Mouse (Mus musculus): ENCODE measurements around the gene Krtap1-4. TPM values are rescaled to one million over a fixed set of nuclear protein-coding genes. Genes with fewer than 3 reads are reported as not detected.
"Not testable (repeated sequence)": the region's sequence is repeated elsewhere in the genome, so short reads cannot be mapped to it uniquely, and the experiment has no call there.

Gene Krtap1-4
- polyA plus RNA-seq (2014; fragmentation: Nextera tagmentation; extraction: Ambion mirVana) = not detected in 2 replicates

- Histone ChIP-seq H3K9ac (ENCODE audit: low read depth, low read length) (no peak within 1 kb of the TSS), H3K27ac (ENCODE audit: low read depth, low read length) (no peak within 1 kb of the TSS), H3K4me1 (ENCODE audit: control insufficient read depth, insufficient read depth, low read length) (no peaks in the 10 kb centered on the region), H3K27me3 (ENCODE audit: control insufficient read depth, insufficient read depth, low read length) (no peaks in the 10 kb centered on the region), H3K36me3 (ENCODE audit: control insufficient read depth, insufficient read depth, low read length) (no peaks in the 10 kb centered on the region), H3K4me2 (no peak within 1 kb of the TSS), H3K4me3 (ENCODE audit: low read depth, low read length) (no peak within 1 kb of the TSS), H3K9me3 (replicated peaks; ENCODE audit: control insufficient read depth, low read length) (no peaks in the 10 kb centered on the region)
- ATAC-seq (replicated peaks; ENCODE audit: insufficient number of reproducible peaks, low FRiP score, low TSS enrichment) = no peak
- 73% methylated on average over 5 of the region's 5 CpGs for WGBS (ENCODE audit: insufficient replicate concordance)
Measured at GRCm38 (mm10) chr11:99583245-99583704, at the start of gene Krtap1-4. Gene Krtap1-4 (minus strand): TSS chr11:99583654.

DNA sequence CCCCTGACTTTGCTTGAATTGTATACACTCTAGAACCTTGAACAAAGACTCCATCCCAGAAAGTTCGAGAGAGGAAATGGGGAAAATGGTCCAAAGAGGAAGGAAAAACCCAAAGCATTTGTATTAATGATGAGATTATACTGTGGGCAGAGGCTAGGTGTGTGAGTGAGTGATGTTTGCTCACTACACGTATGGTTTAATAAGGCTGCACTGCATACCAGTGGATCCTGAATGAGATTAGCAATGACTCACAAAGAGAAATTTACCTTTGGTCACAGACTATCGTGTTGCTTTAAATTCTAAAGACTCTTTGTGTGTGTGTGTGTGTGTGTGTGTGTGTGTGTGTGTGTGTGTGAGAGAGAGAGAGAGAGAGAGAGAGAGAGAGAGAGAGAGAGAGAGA is 47.4 kb upstream of the Krtap1-4 start:
- ATAC-seq (replicated peaks; ENCODE audit: insufficient number of reproducible peaks, low FRiP score, low TSS enrichment) = no peak
- H3K4me2 ChIP-seq = no peak overlapping the region
- H3K4me3 ChIP-seq (ENCODE audit: low read depth, low read length) = no peak overlapping the region
- no peaks in the 10 kb centered on the region for H3K4me1 ChIP-seq (ENCODE audit: control insufficient read depth, insufficient read depth, low read length)
- H3K9me3 ChIP-seq (replicated peaks; ENCODE audit: control insufficient read depth, low read length) = no peaks in the 10 kb centered on the region
- H3K9ac ChIP-seq (ENCODE audit: low read depth, low read length) = no peak overlapping the region
- H3K36me3 ChIP-seq (ENCODE audit: control insufficient read depth, insufficient read depth, low read length) = no peaks in the 10 kb centered on the region
- H3K27ac ChIP-seq (ENCODE audit: low read depth, low read length) = no peak overlapping the region
- no peaks in the 10 kb centered on the region for H3K27me3 ChIP-seq (ENCODE audit: control insufficient read depth, insufficient read depth, low read length)
- 69% methylated on average over 3 of the region's 3 CpGs for WGBS (ENCODE audit: insufficient replicate concordance)

DNA sequence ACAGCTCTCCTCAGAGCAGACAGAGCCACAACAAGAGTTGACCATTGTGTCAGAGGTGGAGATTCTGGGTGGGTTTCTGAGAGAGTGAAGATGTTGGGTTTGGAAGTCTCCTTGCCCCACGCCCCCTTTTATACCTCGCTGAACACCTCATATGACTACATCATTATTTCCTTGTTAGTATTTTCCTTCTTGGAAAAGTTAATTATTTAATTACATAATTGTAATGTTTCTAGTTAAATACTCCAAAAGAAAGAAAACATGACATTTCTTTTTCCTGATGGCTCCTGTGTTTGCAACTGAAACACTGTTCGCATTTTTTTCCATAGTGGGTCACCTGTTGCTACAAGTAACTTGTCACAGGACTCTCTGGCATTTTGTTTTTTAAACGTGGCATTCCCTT is 44.7 kb upstream of the Krtap1-4 start, which contains the start of gene Krtap4-1:
Krtap4-1 (minus strand) TSS at position 101 of the 400 bp plus-strand sequence.
- Histone ChIP-seq H3K9me3 (replicated peaks; ENCODE audit: control insufficient read depth, low read length) (no peaks in the 10 kb centered on the region), H3K27me3 (ENCODE audit: control insufficient read depth, insufficient read depth, low read length) (no peaks in the 10 kb centered on the region), H3K9ac (ENCODE audit: low read depth, low read length) (no peak within 1 kb of the TSS), H3K4me2 (no peak within 1 kb of the TSS), H3K4me3 (ENCODE audit: low read depth, low read length) (no peak within 1 kb of the TSS), H3K4me1 (ENCODE audit: control insufficient read depth, insufficient read depth, low read length) (no peaks in the 10 kb centered on the region), H3K27ac (ENCODE audit: low read depth, low read length) (no peak within 1 kb of the TSS), H3K36me3 (ENCODE audit: control insufficient read depth, insufficient read depth, low read length) (no peaks in the 10 kb centered on the region)
- no peak for ATAC-seq (replicated peaks; ENCODE audit: insufficient number of reproducible peaks, low FRiP score, low TSS enrichment)
- 72% methylated on average over 4 of the region's 4 CpGs for WGBS (ENCODE audit: insufficient replicate concordance)

DNA sequence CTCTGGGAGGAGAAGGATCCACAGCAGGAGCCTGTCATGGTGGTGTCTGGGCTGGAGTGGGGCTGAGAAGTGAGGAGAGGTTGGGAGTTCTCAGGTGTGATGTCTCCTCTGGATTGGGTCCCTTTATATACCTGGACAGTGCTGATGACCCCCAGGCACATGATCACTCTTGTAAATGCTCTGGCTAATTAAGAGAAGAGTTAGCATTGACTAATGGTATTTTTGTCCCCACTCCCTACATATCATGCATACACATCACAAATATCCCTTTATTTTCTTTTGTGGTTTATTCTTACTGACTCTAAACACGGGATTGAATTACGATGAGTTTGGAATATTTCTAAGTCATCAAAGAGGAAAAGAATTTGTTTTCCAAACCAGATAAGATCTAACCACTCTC is 36.9 kb upstream of the Krtap1-4 start, which contains the start of gene Gm11562:
Gm11562 (minus strand) TSS at position 101 of the 400 bp plus-strand sequence.
- H3K4me3 ChIP-seq (ENCODE audit: low read depth, low read length) = no peak within 1 kb of the TSS
- no peaks in the 10 kb centered on the region for H3K4me1 ChIP-seq (ENCODE audit: control insufficient read depth, insufficient read depth, low read length)
- H3K27me3 ChIP-seq (ENCODE audit: control insufficient read depth, insufficient read depth, low read length) = no peaks in the 10 kb centered on the region
- no peak for ATAC-seq (replicated peaks; ENCODE audit: insufficient number of reproducible peaks, low FRiP score, low TSS enrichment)
- H3K4me2 ChIP-seq = no peak within 1 kb of the TSS
- 76% methylated on average over 2 of the region's 2 CpGs for WGBS (ENCODE audit: insufficient replicate concordance)
- no peak within 1 kb of the TSS for H3K27ac ChIP-seq (ENCODE audit: low read depth, low read length)
- H3K36me3 ChIP-seq (ENCODE audit: control insufficient read depth, insufficient read depth, low read length) = no peaks in the 10 kb centered on the region
- no peaks in the 10 kb centered on the region for H3K9me3 ChIP-seq (replicated peaks; ENCODE audit: control insufficient read depth, low read length)
- H3K9ac ChIP-seq (ENCODE audit: low read depth, low read length) = no peak within 1 kb of the TSS

GRCm38 (mm10) chr11:99614796-99615363 is 31.4 kb upstream of the Krtap1-4 start, which contains the start of gene Krtap2-4:
Gene Krtap2-4 (minus strand): TSS chr11:99614846.
- no peak for ATAC-seq (replicated peaks; ENCODE audit: insufficient number of reproducible peaks, low FRiP score, low TSS enrichment)
- no peaks in the 10 kb centered on the region for H3K36me3 ChIP-seq (ENCODE audit: control insufficient read depth, insufficient read depth, low read length)
- H3K27ac ChIP-seq (ENCODE audit: low read depth, low read length) = no peak within 1 kb of the TSS
- WGBS (ENCODE audit: insufficient replicate concordance) = 65% methylated on average over 3 of the region's 3 CpGs
- no peaks in the 10 kb centered on the region for H3K27me3 ChIP-seq (ENCODE audit: control insufficient read depth, insufficient read depth, low read length)
- H3K4me3 ChIP-seq (ENCODE audit: low read depth, low read length) = no peak within 1 kb of the TSS
- H3K9ac ChIP-seq (ENCODE audit: low read depth, low read length) = no peak within 1 kb of the TSS
- H3K4me1 ChIP-seq (ENCODE audit: control insufficient read depth, insufficient read depth, low read length) = no peaks in the 10 kb centered on the region
- no peaks in the 10 kb centered on the region for H3K9me3 ChIP-seq (replicated peaks; ENCODE audit: control insufficient read depth, low read length)
- no peak within 1 kb of the TSS for H3K4me2 ChIP-seq

GRCm38 (mm10) chr11:99610089-99610488 is 26.6 kb upstream of the Krtap1-4 start, which contains the start of gene Gm11937:
Gene Gm11937 (minus strand): TSS chr11:99610189.
- not testable (repeated sequence) for H3K4me2 ChIP-seq; H3K27me3 ChIP-seq (ENCODE audit: control insufficient read depth, insufficient read depth, low read length); H3K4me3 ChIP-seq (ENCODE audit: low read depth, low read length); ATAC-seq (replicated peaks; ENCODE audit: insufficient number of reproducible peaks, low FRiP score, low TSS enrichment); H3K9me3 ChIP-seq (replicated peaks; ENCODE audit: control insufficient read depth, low read length); H3K36me3 ChIP-seq (ENCODE audit: control insufficient read depth, insufficient read depth, low read length); H3K27ac ChIP-seq (ENCODE audit: low read depth, low read length); H3K9ac ChIP-seq (ENCODE audit: low read depth, low read length); H3K4me1 ChIP-seq (ENCODE audit: control insufficient read depth, insufficient read depth, low read length)
- 68% methylated on average over 1 of the region's 2 CpGs for WGBS (ENCODE audit: insufficient replicate concordance)

GRCm38 (mm10) chr11:99609126-99609525 is 25.7 kb upstream of the Krtap1-4 start:
- Histone ChIP-seq H3K27ac (ENCODE audit: low read depth, low read length) (no peak overlapping the region), H3K27me3 (ENCODE audit: control insufficient read depth, insufficient read depth, low read length) (no peaks in the 10 kb centered on the region), H3K4me1 (ENCODE audit: control insufficient read depth, insufficient read depth, low read length) (no peaks in the 10 kb centered on the region), H3K4me3 (ENCODE audit: low read depth, low read length) (no peak overlapping the region), H3K4me2 (no peak overlapping the region), H3K9me3 (replicated peaks; ENCODE audit: control insufficient read depth, low read length) (no peaks in the 10 kb centered on the region), H3K36me3 (ENCODE audit: control insufficient read depth, insufficient read depth, low read length) (no peaks in the 10 kb centered on the region), H3K9ac (ENCODE audit: low read depth, low read length) (no peak overlapping the region)
- no peak for ATAC-seq (replicated peaks; ENCODE audit: insufficient number of reproducible peaks, low FRiP score, low TSS enrichment)
- WGBS (ENCODE audit: insufficient replicate concordance) = 52% methylated on average over 1 of the region's 1 CpGs

DNA sequence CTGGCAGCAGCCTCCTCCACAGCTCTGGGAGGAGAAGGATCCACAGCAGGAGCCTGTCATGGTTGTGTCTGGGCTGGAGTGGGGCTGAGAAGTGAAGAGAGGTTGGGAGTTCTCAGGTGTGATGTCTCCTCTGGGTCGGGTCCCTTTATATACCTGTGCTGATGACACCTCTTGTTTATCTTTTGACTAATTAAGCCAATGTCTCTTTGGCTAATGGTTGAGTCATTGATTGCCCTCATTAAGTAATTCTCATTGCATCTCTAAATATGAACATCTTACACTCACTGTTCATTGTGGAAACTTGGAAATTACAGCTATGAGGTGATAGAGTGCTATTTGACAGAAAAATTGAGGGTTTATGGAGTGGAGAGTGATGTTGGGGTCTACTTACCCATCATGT is 19.8 kb upstream of the Krtap1-4 start, which contains the start of gene Gm11938:
Gm11938 (minus strand) TSS at position 101 of the 400 bp plus-strand sequence.
- not testable (repeated sequence) for H3K9me3 ChIP-seq (replicated peaks; ENCODE audit: control insufficient read depth, low read length); ATAC-seq (replicated peaks; ENCODE audit: insufficient number of reproducible peaks, low FRiP score, low TSS enrichment); H3K4me1 ChIP-seq (ENCODE audit: control insufficient read depth, insufficient read depth, low read length); H3K4me3 ChIP-seq (ENCODE audit: low read depth, low read length); H3K4me2 ChIP-seq; H3K9ac ChIP-seq (ENCODE audit: low read depth, low read length); H3K27me3 ChIP-seq (ENCODE audit: control insufficient read depth, insufficient read depth, low read length); H3K27ac ChIP-seq (ENCODE audit: low read depth, low read length); H3K36me3 ChIP-seq (ENCODE audit: control insufficient read depth, insufficient read depth, low read length)
- 70% methylated on average over 1 of the region's 1 CpGs for WGBS (ENCODE audit: insufficient replicate concordance)

DNA sequence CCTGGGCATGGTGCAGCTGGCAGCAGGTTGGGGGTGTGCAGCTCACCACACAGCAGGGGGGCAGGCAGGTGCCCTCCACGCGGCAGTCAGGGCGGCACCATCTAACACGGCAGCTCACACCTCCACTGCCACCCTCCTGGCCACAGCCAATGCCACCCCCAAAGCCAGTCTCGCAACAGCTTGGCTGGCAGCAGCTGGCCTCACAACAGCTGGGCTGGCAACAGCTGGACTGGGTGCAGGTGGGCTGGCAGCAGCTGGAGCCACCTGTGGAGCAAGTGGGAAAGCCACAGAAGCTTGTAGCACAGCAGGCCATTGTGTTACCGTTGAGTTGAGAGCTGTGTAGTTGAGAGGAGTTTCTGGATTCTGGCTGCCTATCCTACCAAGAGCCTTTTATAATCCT is 14.3 kb upstream of the Krtap1-4 start, which contains the start of gene Krtap9-3:
Krtap9-3 (minus strand) TSS at position 364 of the 400 bp plus-strand sequence.
- ATAC-seq (replicated peaks; ENCODE audit: insufficient number of reproducible peaks, low FRiP score, low TSS enrichment); H3K9ac ChIP-seq (ENCODE audit: low read depth, low read length): not testable (repeated sequence)
- WGBS (ENCODE audit: insufficient replicate concordance) = 73% methylated on average over 6 of the region's 6 CpGs

More for the DNA sequence above, 14.3 kb upstream of the Krtap1-4 start, which contains the start of gene Krtap9-3:
- not testable (repeated sequence) for H3K4me1 ChIP-seq (ENCODE audit: control insufficient read depth, insufficient read depth, low read length); H3K4me3 ChIP-seq (ENCODE audit: low read depth, low read length); H3K36me3 ChIP-seq (ENCODE audit: control insufficient read depth, insufficient read depth, low read length); H3K9me3 ChIP-seq (replicated peaks; ENCODE audit: control insufficient read depth, low read length); H3K4me2 ChIP-seq; H3K27me3 ChIP-seq (ENCODE audit: control insufficient read depth, insufficient read depth, low read length); H3K27ac ChIP-seq (ENCODE audit: low read depth, low read length)
